Mouse (Mus musculus) intestine, embryonic 16.5 days (tissue): ENCODE measurements around the gene Osm. TPM values are rescaled to one million over a fixed set of nuclear protein-coding genes. Genes with fewer than 3 reads are reported as not detected.

Experiments used
- ATAC-seq: fragments of 200-750 bp; cut with Nextera tagmentation; 2 replicates; pipeline ENCODE4 v1.8.0; 2017; ENCODE audit warnings: moderate TSS enrichment, moderate library complexity
- H3K27ac ChIP-seq: fragments of 300-500 bp; sonication (generic); 2 replicates; pipeline ENCODE4 v1.5.1; 2014; ENCODE audit warnings: mild to moderate bottlenecking, low read length
- H3K27me3 ChIP-seq: fragments of 300-500 bp; sonication (generic); replicated peaks from 2 replicates; pipeline ENCODE4 v1.6.1; 2014; ENCODE audit warnings: low read length, control low read depth, mixed read lengths; ENCODE audit not compliant: control insufficient read depth, insufficient read depth
- H3K36me3 ChIP-seq: fragments of 300-500 bp; sonication (generic); 2 replicates; pipeline ENCODE4 v1.6.1; 2014; ENCODE audit warnings: low read length, control low read depth; ENCODE audit not compliant: control insufficient read depth, insufficient read depth
- H3K4me1 ChIP-seq: fragments of 300-500 bp; sonication (generic); 2 replicates; pipeline ENCODE4 v1.6.1; 2014; ENCODE audit warnings: low read length, control low read depth, mixed read lengths; ENCODE audit not compliant: control insufficient read depth, insufficient read depth
- H3K4me2 ChIP-seq: fragments of 300-500 bp; sonication (generic); 2 replicates; pipeline ENCODE4 v1.6.1; 2014; ENCODE audit warnings: low read depth, low read length, control low read depth
- H3K4me3 ChIP-seq: fragments of 300-500 bp; sonication (generic); 2 replicates; pipeline ENCODE4 v1.5.1; 2014; ENCODE audit warnings: mild to moderate bottlenecking, low read length
- H3K9ac ChIP-seq: fragments of 300-500 bp; sonication (generic); 2 replicates; pipeline ENCODE4 v1.6.1; 2014; ENCODE audit warnings: low read depth, low read length
- H3K9me3 ChIP-seq: fragments of 300-500 bp; sonication (generic); 2 replicates; pipeline ENCODE4 v1.6.1; 2016; ENCODE audit warnings: low read length, control low read depth; ENCODE audit not compliant: control insufficient read depth
- WGBS: fragments of 180-500 bp; shearing (Covaris S2); extraction: QIAGEN DNeasy Blood & Tissue Kit; methylation state at CpG from one replicate; pipeline ENCODE4 v1.1.7; 2014; 5-methylcytosine and 5-hydroxymethylcytosine counted together
- polyA plus RNA-seq: library from polyadenylated mRNA; unstranded; fragments of >200 nt; fragmentation: Nextera tagmentation; extraction: Ambion mirVana; gene quantifications from 2 replicates; pipeline ENCODE4 v1.2.1, GENCODE M21; 2015

The Osm gene
- polyA plus RNA-seq, 1 experiment from 2014 or later: 0.12 TPM

DNA sequence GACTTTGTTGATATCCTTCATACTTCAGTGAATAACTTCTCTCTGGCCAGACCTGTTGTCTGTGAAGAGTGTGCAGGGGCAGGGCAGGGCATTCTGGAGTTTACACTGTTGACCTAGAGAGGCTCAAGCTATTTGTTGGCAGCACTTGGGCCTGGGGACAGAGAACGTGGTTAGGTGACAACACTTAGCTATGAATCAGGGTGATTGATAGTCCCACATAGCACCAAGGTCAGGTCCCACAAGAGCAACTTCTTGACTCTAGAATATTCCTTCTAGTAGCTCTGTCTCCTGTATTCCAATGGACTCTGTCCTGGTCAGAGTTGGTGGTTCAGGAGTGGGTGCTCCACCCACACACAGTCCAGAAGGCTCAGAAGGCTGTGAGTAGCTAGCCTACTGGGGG is 25.4 kb upstream of the Osm start:
- no peak overlapping the region for H3K4me2 ChIP-seq
- no peaks in the 10 kb centered on the region for H3K9me3 ChIP-seq
- H3K4me3 ChIP-seq: no peak overlapping the region
- 57% methylated on average over 1 of the region's 1 CpGs for WGBS
- peaks cover 14% of the 10 kb centered on the region; the same call in 1 of the 2 replicates for H3K36me3 ChIP-seq
- no peak for ATAC-seq
- H3K27me3 ChIP-seq: no peaks in the 10 kb centered on the region
- no peak overlapping the region for H3K9ac ChIP-seq
- H3K27ac ChIP-seq: no peak overlapping the region
- H3K4me1 ChIP-seq: no peaks in the 10 kb centered on the region; the same call in 1 of the 2 replicates

DNA sequence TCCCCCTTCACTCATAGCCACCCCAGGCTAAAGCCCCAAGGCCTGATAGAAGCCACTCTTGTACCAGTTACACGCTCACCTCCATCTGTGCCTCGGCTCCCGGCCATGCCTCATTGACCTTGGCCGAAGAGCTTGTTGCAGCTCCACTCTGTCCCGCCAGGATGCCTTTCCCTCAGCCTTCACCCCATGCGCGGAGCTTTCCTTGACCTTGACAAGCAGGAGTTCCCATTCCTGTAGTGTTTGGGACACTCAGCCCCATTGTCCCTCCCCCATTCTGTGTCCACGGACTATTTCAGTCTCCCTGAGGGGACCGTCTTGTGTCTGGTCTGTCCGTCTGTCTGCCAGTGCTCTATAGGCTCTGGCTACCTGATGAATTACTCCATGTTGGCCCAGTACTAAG is 23.1 kb upstream of the Osm start:
- Histone ChIP-seq H3K27ac (no peak overlapping the region), H3K36me3 (peaks cover 9% of the 10 kb centered on the region; the same call in 1 of the 2 replicates)

GRCm38 (mm10) chr11:4214572-4214971 is 21.6 kb upstream of the Osm start:
- Histone ChIP-seq H3K9ac (no peak overlapping the region), H3K27me3 (no peaks in the 10 kb centered on the region), H3K4me2 (no peak overlapping the region), H3K9me3 (no peaks in the 10 kb centered on the region), H3K4me1 (peaks cover 4% of the 10 kb centered on the region; the same call in 1 of the 2 replicates), H3K36me3 (peaks cover 9% of the 10 kb centered on the region; the same call in 1 of the 2 replicates), H3K4me3 (no peak overlapping the region), H3K27ac (no peak overlapping the region)
- 95% methylated on average over 14 of the region's 14 CpGs for WGBS
- no peak for ATAC-seq

More for the DNA sequence above, 23.1 kb upstream of the Osm start:
- Histone ChIP-seq H3K4me3 (no peak overlapping the region), H3K9me3 (no peaks in the 10 kb centered on the region), H3K27me3 (no peaks in the 10 kb centered on the region), H3K4me2 (no peak overlapping the region), H3K9ac (no peak overlapping the region), H3K4me1 (peaks cover 4% of the 10 kb centered on the region; the same call in 1 of the 2 replicates)
- WGBS: 87% methylated on average over 10 of the region's 10 CpGs
- ATAC-seq: no peak

DNA sequence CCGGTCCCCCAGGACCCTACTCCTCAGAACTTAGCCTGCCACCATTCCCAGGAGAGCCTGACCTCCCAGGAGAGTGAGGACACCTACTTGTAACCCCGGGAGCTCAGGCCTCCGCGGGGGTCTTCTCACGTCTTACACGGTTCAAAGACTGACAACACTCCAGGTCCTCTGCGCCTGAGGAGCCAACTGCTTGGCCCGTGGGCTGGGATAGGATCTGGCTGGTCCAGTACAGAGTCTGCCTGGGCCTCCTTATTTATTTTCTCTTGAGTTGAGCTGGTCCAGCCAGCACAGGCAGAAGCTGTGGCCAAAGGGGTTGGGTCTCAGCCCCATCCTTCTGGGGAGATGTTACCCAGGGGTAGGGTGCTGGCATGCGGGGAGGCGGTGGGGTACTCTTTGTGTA is 21.2 kb upstream of the Osm start:
- no peaks in the 10 kb centered on the region for H3K27me3 ChIP-seq
- no peak overlapping the region for H3K27ac ChIP-seq
- WGBS: 82% methylated on average over 10 of the region's 10 CpGs
- no peak overlapping the region for H3K9ac ChIP-seq
- peaks cover 4% of the 10 kb centered on the region; the same call in 1 of the 2 replicates for H3K4me1 ChIP-seq
- no peak overlapping the region for H3K4me2 ChIP-seq
- peaks cover 9% of the 10 kb centered on the region; the same call in 1 of the 2 replicates for H3K36me3 ChIP-seq
- no peak overlapping the region for H3K4me3 ChIP-seq
- ATAC-seq: no peak
- no peaks in the 10 kb centered on the region for H3K9me3 ChIP-seq

- Histone ChIP-seq H3K4me3 (no peak overlapping the region), H3K9ac (no peak overlapping the region; the same call in 1 of the 2 replicates), H3K27ac (peak overlapping the region; percentile 35), H3K36me3 (peaks cover 9% of the 10 kb centered on the region; the same call in 1 of the 2 replicates), H3K27me3 (no peaks in the 10 kb centered on the region), H3K4me2 (no peak overlapping the region), H3K4me1 (peaks cover 4% of the 10 kb centered on the region; the same call in 1 of the 2 replicates), H3K9me3 (no peaks in the 10 kb centered on the region)
- no peak for ATAC-seq
- WGBS: 81% methylated on average over 9 of the region's 9 CpGs
These were observed 19.8 kb upstream of the Osm start for GRCm38 (mm10) chr11:4216248-4217000.

- H3K36me3 ChIP-seq: peaks cover 9% of the 10 kb centered on the region; the same call in 1 of the 2 replicates
- peak within 1 kb of the TSS; percentile 96 for H3K4me2 ChIP-seq
- peak; percentile 90 for ATAC-seq
- H3K27me3 ChIP-seq: no peaks in the 10 kb centered on the region
- peak within 1 kb of the TSS; percentile 60 for H3K4me3 ChIP-seq
- no peaks in the 10 kb centered on the region for H3K9me3 ChIP-seq
- peak within 1 kb of the TSS; percentile 70 for H3K9ac ChIP-seq
- H3K27ac ChIP-seq: no peak within 1 kb of the TSS
- H3K4me1 ChIP-seq: peaks cover 4% of the 10 kb centered on the region; the same call in 1 of the 2 replicates
- WGBS: 2% methylated on average over 56 of the region's 56 CpGs
These were observed 18.1 kb upstream of the Osm start, which contains the start of gene Castor1 for GRCm38 (mm10) chr11:4217914-4218629. Gene Castor1 (plus strand): TSS chr11:4218225.

- H3K4me3 ChIP-seq: peak overlapping the region; percentile 60
- ATAC-seq: no peak; the same call in 1 of the 2 replicates
- peaks cover 6% of the 10 kb centered on the region; the same call in 1 of the 2 replicates for H3K4me1 ChIP-seq
- H3K9ac ChIP-seq: peak overlapping the region; percentile 70
- no peaks in the 10 kb centered on the region for H3K27me3 ChIP-seq
- no peak overlapping the region for H3K27ac ChIP-seq
- H3K9me3 ChIP-seq: no peaks in the 10 kb centered on the region
- peaks cover 9% of the 10 kb centered on the region; the same call in 1 of the 2 replicates for H3K36me3 ChIP-seq
- WGBS: 13% methylated on average over 6 of the region's 6 CpGs
- H3K4me2 ChIP-seq: peak overlapping the region; percentile 96
These were observed 17.6 kb upstream of the Osm start for GRCm38 (mm10) chr11:4218637-4219036.

GRCm38 (mm10) chr11:4219317-4219751 is 16.9 kb upstream of the Osm start:
- no peak for ATAC-seq
- 17% methylated on average over 2 of the region's 2 CpGs for WGBS
- H3K4me2 ChIP-seq: no peak overlapping the region

GRCm38 (mm10) chr11:4219908-4220307 is 16.3 kb upstream of the Osm start:
- no peak overlapping the region for H3K9ac ChIP-seq

More at GRCm38 (mm10) chr11:4219317-4219751, 16.9 kb upstream of the Osm start:
- H3K9ac ChIP-seq: no peak overlapping the region
- H3K4me3 ChIP-seq: no peak overlapping the region
- peaks cover 9% of the 10 kb centered on the region; the same call in 1 of the 2 replicates for H3K36me3 ChIP-seq
- H3K27ac ChIP-seq: no peak overlapping the region
- no peaks in the 10 kb centered on the region for H3K27me3 ChIP-seq
- H3K4me1 ChIP-seq: peaks cover 9% of the 10 kb centered on the region; the same call in 1 of the 2 replicates
- no peaks in the 10 kb centered on the region for H3K9me3 ChIP-seq

More at GRCm38 (mm10) chr11:4219908-4220307, 16.3 kb upstream of the Osm start:
- Histone ChIP-seq H3K4me3 (no peak overlapping the region), H3K4me1 (peaks cover 9% of the 10 kb centered on the region; the same call in 1 of the 2 replicates), H3K9me3 (no peaks in the 10 kb centered on the region), H3K36me3 (0 out of 2 replicates have a peak, but pooled peaks cover 3% of the 10 kb centered on the region), H3K4me2 (no peak overlapping the region), H3K27me3 (no peaks in the 10 kb centered on the region), H3K27ac (no peak overlapping the region)
- WGBS: 62% methylated on average over 9 of the region's 9 CpGs
- ATAC-seq: no peak
